Mouse (Mus musculus) midbrain, embryonic 11.5 days (tissue): ENCODE measurements around the gene Tex2. TPM values are rescaled to one million over a fixed set of nuclear protein-coding genes. Genes with fewer than 3 reads are reported as not detected.
"Not testable (repeated sequence)": the region's sequence is repeated elsewhere in the genome, so short reads cannot be mapped to it uniquely, and the experiment has no call there.

Experiments
- ATAC-seq: fragments of 200-750 bp; cut with Nextera tagmentation; 2 replicates; pipeline ENCODE4 v1.8.0; 2017; ENCODE audit warnings: moderate TSS enrichment, moderate library complexity; ENCODE audit not compliant: low FRiP score
- DNase-seq: peaks from one replicate; pipeline ENCODE4 v3.0.0; 2015; ENCODE audit warnings: low spot score; ENCODE audit errors: missing footprints
- H3K27ac ChIP-seq: fragments of 300-500 bp; sonication (generic); 2 replicates; pipeline ENCODE4 v1.5.1; 2014; ENCODE audit warnings: low read depth, low read length
- H3K27me3 ChIP-seq: fragments of 300-500 bp; sonication (generic); 2 replicates; pipeline ENCODE4 v1.6.1; 2014; ENCODE audit warnings: mild to moderate bottlenecking, low read length, moderate library complexity, mixed read lengths; ENCODE audit not compliant: control insufficient read depth, insufficient read depth
- H3K36me3 ChIP-seq: fragments of 300-500 bp; sonication (generic); 2 replicates; pipeline ENCODE4 v1.6.1; 2014; ENCODE audit warnings: mild to moderate bottlenecking, low read length, moderate library complexity, mixed read lengths; ENCODE audit not compliant: control insufficient read depth, insufficient read depth
- H3K4me1 ChIP-seq: fragments of 300-500 bp; sonication (generic); 2 replicates; pipeline ENCODE4 v1.6.1; 2014; ENCODE audit warnings: low read length; ENCODE audit not compliant: control insufficient read depth, insufficient read depth
- H3K4me2 ChIP-seq: fragments of 300-500 bp; sonication (generic); 2 replicates; pipeline ENCODE4 v1.6.1; 2014; ENCODE audit warnings: mild to moderate bottlenecking, moderate library complexity
- H3K4me3 ChIP-seq: fragments of 300-500 bp; sonication (generic); 2 replicates; pipeline ENCODE4 v1.5.1; 2014; ENCODE audit warnings: low read depth, low read length
- H3K9ac ChIP-seq: fragments of 300-500 bp; sonication (generic); 2 replicates; pipeline ENCODE4 v1.6.1; 2014; ENCODE audit warnings: low read length
- H3K9me3 ChIP-seq: fragments of 300-500 bp; sonication (generic); 2 replicates; pipeline ENCODE4 v1.6.1; 2016; ENCODE audit warnings: low read length; ENCODE audit not compliant: control insufficient read depth
- WGBS: fragments of 180-500 bp; shearing (Covaris S2); extraction: QIAGEN DNeasy Blood & Tissue Kit; methylation state at CpG from one replicate; pipeline ENCODE4 v1.1.7; 2014; 5-methylcytosine and 5-hydroxymethylcytosine counted together
- polyA plus RNA-seq: library from polyadenylated mRNA; unstranded; fragments of >200 nt; fragmentation: Nextera tagmentation; extraction: Ambion mirVana; gene quantifications from 2 replicates; pipeline ENCODE4 v1.2.1, GENCODE M21; 2014

Tex2 gene
- polyA plus RNA-seq, 1 experiment from 2014 or later = 9.9 TPM

- Histone ChIP-seq H3K27me3 (no peaks in the 10 kb centered on the region), H3K27ac (peak overlapping the region; percentile 15; the same call in 1 of the 2 replicates), H3K4me2 (no peak overlapping the region), H3K9ac (no peak overlapping the region), H3K36me3 (no peaks in the 10 kb centered on the region), H3K4me3 (no peak overlapping the region), H3K4me1 (peaks cover 5% of the 10 kb centered on the region; the same call in 1 of the 2 replicates), H3K9me3 (no peaks in the 10 kb centered on the region)
- WGBS = 69% methylated on average over 13 of the region's 13 CpGs
- ATAC-seq = no peak
- DNase-seq = peak; percentile 86
Observed at GRCm38 (mm10) chr11:106502631-106503424, 110.4 kb downstream of the Tex2 start.

GRCm38 (mm10) chr11:106502159-106502505 lies 111.1 kb downstream of the Tex2 start:
- peak overlapping the region; percentile 98 for H3K27ac ChIP-seq
- DNase-seq (no peak), ATAC-seq (no peak)
- peaks cover 5% of the 10 kb centered on the region; the same call in 1 of the 2 replicates for H3K4me1 ChIP-seq
- H3K9me3 ChIP-seq = no peaks in the 10 kb centered on the region
- no peaks in the 10 kb centered on the region for H3K36me3 ChIP-seq
- H3K4me3 ChIP-seq = no peak overlapping the region
- H3K4me2 ChIP-seq = peak overlapping the region; percentile 48
- no peaks in the 10 kb centered on the region for H3K27me3 ChIP-seq
- peak overlapping the region; percentile 100 for H3K9ac ChIP-seq

- ATAC-seq = peak; percentile 72
Observed at GRCm38 (mm10) chr11:106501308-106502158, 111.7 kb downstream of the Tex2 start.

GRCm38 (mm10) chr11:106500393-106501307 lies 112.6 kb downstream of the Tex2 start:
- WGBS = under 1% methylated on average over 49 of the region's 55 CpGs
- peak overlapping the region; percentile 69 for H3K4me3 ChIP-seq
- H3K9me3 ChIP-seq = no peaks in the 10 kb centered on the region
- no peaks in the 10 kb centered on the region for H3K27me3 ChIP-seq
- peak; percentile 97 for ATAC-seq
- peak overlapping the region; percentile 100 for H3K9ac ChIP-seq
- peak overlapping the region; percentile 60 for H3K4me2 ChIP-seq
- no peaks in the 10 kb centered on the region for H3K36me3 ChIP-seq
- DNase-seq = peak; percentile 99
- H3K4me1 ChIP-seq = peaks cover 5% of the 10 kb centered on the region; the same call in 1 of the 2 replicates
- H3K27ac ChIP-seq = peak overlapping the region; percentile 98

More at GRCm38 (mm10) chr11:106501308-106502158, 111.7 kb downstream of the Tex2 start:
- peak; percentile 96 for DNase-seq
- 2% methylated on average over 22 of the region's 22 CpGs for WGBS
- Histone ChIP-seq H3K27me3 (no peaks in the 10 kb centered on the region), H3K9me3 (no peaks in the 10 kb centered on the region), H3K27ac (peak overlapping the region; percentile 98), H3K9ac (peak overlapping the region; percentile 100), H3K4me3 (peak overlapping the region; percentile 69), H3K36me3 (no peaks in the 10 kb centered on the region), H3K4me2 (peak overlapping the region; percentile 48), H3K4me1 (peaks cover 5% of the 10 kb centered on the region; the same call in 1 of the 2 replicates)

GRCm38 (mm10) chr11:106498739-106499379 lies 114.4 kb downstream of the Tex2 start:
- H3K4me1 ChIP-seq = peaks cover 5% of the 10 kb centered on the region; the same call in 1 of the 2 replicates
- H3K9ac ChIP-seq = no peak overlapping the region
- H3K27ac ChIP-seq = no peak overlapping the region
- no peak overlapping the region for H3K4me3 ChIP-seq
- ATAC-seq (no peak), DNase-seq (no peak)
- H3K27me3 ChIP-seq = no peaks in the 10 kb centered on the region
- H3K9me3 ChIP-seq = no peaks in the 10 kb centered on the region
- no peaks in the 10 kb centered on the region for H3K36me3 ChIP-seq
- WGBS = 5% methylated on average over 4 of the region's 4 CpGs
- H3K4me2 ChIP-seq = no peak overlapping the region

GRCm38 (mm10) chr11:106497926-106498325 lies 115.3 kb downstream of the Tex2 start:
- H3K9ac ChIP-seq = no peak overlapping the region
- H3K4me3 ChIP-seq = no peak overlapping the region
- no peaks in the 10 kb centered on the region for H3K36me3 ChIP-seq
- WGBS = 92% methylated on average over 2 of the region's 2 CpGs
- H3K4me2 ChIP-seq = no peak overlapping the region
- H3K27ac ChIP-seq = no peak overlapping the region
- H3K27me3 ChIP-seq = no peaks in the 10 kb centered on the region
- ATAC-seq (no peak), DNase-seq (no peak)
- peaks cover 5% of the 10 kb centered on the region; the same call in 1 of the 2 replicates for H3K4me1 ChIP-seq
- no peaks in the 10 kb centered on the region for H3K9me3 ChIP-seq

GRCm38 (mm10) chr11:106497009-106497408 lies 116.2 kb downstream of the Tex2 start:
- not testable (repeated sequence) for H3K4me2 ChIP-seq, H3K9me3 ChIP-seq, ATAC-seq, H3K27me3 ChIP-seq, H3K36me3 ChIP-seq, H3K27ac ChIP-seq, DNase-seq, H3K9ac ChIP-seq, H3K4me3 ChIP-seq, H3K4me1 ChIP-seq
- 96% methylated on average over 2 of the region's 2 CpGs for WGBS

GRCm38 (mm10) chr11:106492984-106493669 lies 120.1 kb downstream of the Tex2 start:
- H3K9me3 ChIP-seq = no peaks in the 10 kb centered on the region
- H3K4me2 ChIP-seq = no peak overlapping the region
- no peak overlapping the region for H3K9ac ChIP-seq
- no peaks in the 10 kb centered on the region for H3K36me3 ChIP-seq
- no peaks in the 10 kb centered on the region for H3K27me3 ChIP-seq
- H3K4me1 ChIP-seq = no peaks in the 10 kb centered on the region
- H3K27ac ChIP-seq = no peak overlapping the region
- peak; percentile 17 for DNase-seq
- WGBS = 79% methylated on average over 7 of the region's 7 CpGs
- no peak for ATAC-seq
- no peak overlapping the region for H3K4me3 ChIP-seq
